Mouse (Mus musculus) frontal cortex, postnatal 25 days (tissue): ENCODE results near the gene Ctrb1.

Source experiments
- DNase-seq, 2 experiments: peaks; one replicate each; pipeline ENCODE4 v3.0.0; 2022; ENCODE audit warnings: low spot score in 2 of 2

The Ctrb1 gene

GRCm38 (mm10) chr8:111717488-111717792 is 26.6 kb upstream of the Ctrb1 start:
- DNase-seq = no peak

GRCm38 (mm10) chr8:111716603-111717487 is 26.0 kb upstream of the Ctrb1 start:
- peak in 1 of 2 experiments; percentile 50 for DNase-seq

- no peak for DNase-seq
Observed at GRCm38 (mm10) chr8:111715514-111715913, 24.7 kb upstream of the Ctrb1 start.

- DNase-seq = no peak
Observed at GRCm38 (mm10) chr8:111714295-111714694, 23.5 kb upstream of the Ctrb1 start.

- no peak for DNase-seq
Observed at GRCm38 (mm10) chr8:111713817-111714216, 23.0 kb upstream of the Ctrb1 start.

- DNase-seq = no peak
Observed at GRCm38 (mm10) chr8:111713291-111713690, 22.5 kb upstream of the Ctrb1 start.

GRCm38 (mm10) chr8:111712588-111712987 is 21.8 kb upstream of the Ctrb1 start:
- DNase-seq = no peak

GRCm38 (mm10) chr8:111712135-111712534 is 21.3 kb upstream of the Ctrb1 start:
- no peak for DNase-seq

GRCm38 (mm10) chr8:111710777-111711485 is 20.1 kb upstream of the Ctrb1 start:
- no peak for DNase-seq

- DNase-seq = no peak
Observed at GRCm38 (mm10) chr8:111709223-111709622, 18.4 kb upstream of the Ctrb1 start.

GRCm38 (mm10) chr8:111708265-111708664 is 17.5 kb upstream of the Ctrb1 start:
- DNase-seq = no peak

GRCm38 (mm10) chr8:111705699-111706098 is 14.9 kb upstream of the Ctrb1 start:
- DNase-seq = no peak

GRCm38 (mm10) chr8:111705222-111705621 is 14.4 kb upstream of the Ctrb1 start:
- DNase-seq = no peak

GRCm38 (mm10) chr8:111704585-111704984 is 13.8 kb upstream of the Ctrb1 start:
- no peak for DNase-seq

- no peak for DNase-seq
Observed at GRCm38 (mm10) chr8:111701380-111701779, 10.6 kb upstream of the Ctrb1 start.

GRCm38 (mm10) chr8:111700740-111701139 is 9.9 kb upstream of the Ctrb1 start:
- no peak for DNase-seq

GRCm38 (mm10) chr8:111700201-111700600 is 9.4 kb upstream of the Ctrb1 start:
- DNase-seq = no peak

- DNase-seq = no peak
Observed at GRCm38 (mm10) chr8:111699035-111699434, 8.2 kb upstream of the Ctrb1 start.

- DNase-seq = no peak
Observed at GRCm38 (mm10) chr8:111697655-111698054, 6.8 kb upstream of the Ctrb1 start.

- no peak for DNase-seq
Observed at GRCm38 (mm10) chr8:111695441-111695840, 4.6 kb upstream of the Ctrb1 start.

- DNase-seq = no peak
Observed at GRCm38 (mm10) chr8:111693261-111693741, 2.5 kb upstream of the Ctrb1 start.

GRCm38 (mm10) chr8:111686881-111687280 is 3.9 kb downstream of the Ctrb1 start:
- DNase-seq = no peak

GRCm38 (mm10) chr8:111682521-111682920 is 8.3 kb downstream of the Ctrb1 start:
- no peak for DNase-seq
